Mouse (Mus musculus): Measurements from ENCODE around the gene Nkd1.

Nkd1 gene

DNA sequence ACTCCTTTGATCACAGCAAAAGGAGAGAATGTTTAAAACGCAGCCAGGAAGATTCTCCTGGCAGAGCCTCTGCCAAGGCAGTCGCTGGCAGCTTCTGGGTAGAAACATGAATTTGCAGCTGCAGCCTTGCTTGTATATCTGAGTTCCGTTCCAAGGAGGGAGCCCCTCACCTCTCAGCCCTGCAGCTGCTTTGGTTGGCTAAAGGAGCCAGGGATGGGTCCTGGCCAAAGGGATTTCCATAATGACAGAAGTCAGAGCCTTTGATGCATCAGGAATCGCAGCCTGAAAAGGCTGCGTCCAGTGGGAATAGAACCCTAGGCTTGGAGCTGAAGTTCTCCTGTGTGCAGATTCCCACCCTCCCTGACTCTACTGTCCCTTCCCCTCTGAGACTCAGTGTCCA is 93.8 kb downstream of the Nkd1 start:
- no peak for ATAC-seq (ENCODE audit: low TSS enrichment)

DNA sequence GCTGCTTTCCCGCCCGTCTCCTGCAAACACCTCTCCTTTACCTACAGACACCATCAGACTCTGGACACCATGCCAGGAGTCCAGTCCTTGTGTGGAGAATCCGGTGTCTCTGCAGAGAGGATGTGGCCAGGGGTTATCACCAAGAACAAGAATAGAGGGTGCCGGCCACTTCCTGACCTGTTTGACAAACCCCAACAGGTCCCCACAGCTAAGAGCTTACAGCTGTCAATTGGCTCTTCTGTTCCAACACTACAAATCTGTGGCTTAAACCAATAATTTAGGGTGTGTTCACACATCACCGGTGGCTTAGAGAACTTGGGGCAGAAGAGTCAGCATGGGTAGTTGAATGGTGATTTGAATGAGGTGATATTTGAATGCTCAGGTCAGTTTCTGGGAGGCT is 97.5 kb downstream of the Nkd1 start:
- no peak for ATAC-seq (ENCODE audit: low TSS enrichment)

DNA sequence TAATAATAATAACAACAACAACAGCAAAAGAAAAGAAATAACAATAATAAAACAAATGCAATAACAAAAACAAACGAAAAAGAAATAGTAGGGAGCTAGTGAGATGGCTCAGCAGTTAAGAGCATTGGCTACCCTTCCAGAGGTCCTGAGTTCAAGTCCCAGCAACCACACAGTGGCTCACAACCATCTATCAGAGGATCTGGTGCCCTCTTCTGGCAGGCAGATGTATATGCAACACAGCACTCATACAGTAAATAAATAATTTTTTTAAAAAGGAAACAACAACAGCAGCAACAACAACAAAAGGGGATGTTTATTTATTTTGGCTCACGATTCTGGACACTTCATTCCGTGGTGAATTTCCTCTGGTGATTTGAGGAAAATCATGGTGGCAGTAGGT is 98.4 kb downstream of the Nkd1 start:
- ATAC-seq (ENCODE audit: low TSS enrichment) = no peak

DNA sequence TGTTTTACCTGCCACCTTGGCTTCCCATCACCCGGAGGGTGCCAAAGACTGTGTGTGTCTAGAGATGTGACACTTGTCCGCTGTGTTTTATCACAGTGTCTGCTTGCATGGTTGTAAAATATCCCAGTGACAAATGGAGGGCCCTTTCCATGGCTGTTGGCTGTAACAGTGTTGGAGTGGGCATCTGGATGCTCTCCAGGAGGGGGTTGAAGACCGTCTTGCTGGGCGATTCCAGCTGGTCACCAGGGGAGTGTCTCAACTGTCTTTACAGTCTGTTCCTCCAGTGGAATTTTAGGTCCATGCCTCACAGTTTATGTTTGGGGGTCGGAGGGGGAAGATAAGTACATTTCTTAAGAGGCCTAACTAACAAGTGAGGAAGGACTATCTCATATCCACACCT is 99.8 kb downstream of the Nkd1 start:
- ATAC-seq (ENCODE audit: low TSS enrichment) = no peak

DNA sequence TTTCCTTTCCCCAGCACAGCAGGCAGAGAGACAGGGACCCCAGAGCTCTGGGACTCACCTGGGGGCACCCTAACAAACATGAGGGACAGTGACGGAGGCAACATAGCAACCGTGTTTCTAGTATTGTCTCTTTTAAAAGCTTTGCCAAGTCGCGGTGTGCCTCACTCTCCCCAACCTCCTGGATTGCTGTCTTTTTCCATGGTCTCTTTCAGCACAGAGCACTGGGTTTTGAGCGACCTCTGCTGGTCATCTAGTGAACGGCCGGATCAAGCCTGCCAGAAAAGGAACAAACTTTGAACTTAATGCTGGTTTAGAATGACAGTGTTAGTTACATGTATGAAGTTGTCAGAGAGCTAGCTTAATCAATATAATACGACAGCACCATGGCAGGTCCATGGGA is 100.3 kb downstream of the Nkd1 start:
- peak; percentile 90 for ATAC-seq (ENCODE audit: low TSS enrichment)

DNA sequence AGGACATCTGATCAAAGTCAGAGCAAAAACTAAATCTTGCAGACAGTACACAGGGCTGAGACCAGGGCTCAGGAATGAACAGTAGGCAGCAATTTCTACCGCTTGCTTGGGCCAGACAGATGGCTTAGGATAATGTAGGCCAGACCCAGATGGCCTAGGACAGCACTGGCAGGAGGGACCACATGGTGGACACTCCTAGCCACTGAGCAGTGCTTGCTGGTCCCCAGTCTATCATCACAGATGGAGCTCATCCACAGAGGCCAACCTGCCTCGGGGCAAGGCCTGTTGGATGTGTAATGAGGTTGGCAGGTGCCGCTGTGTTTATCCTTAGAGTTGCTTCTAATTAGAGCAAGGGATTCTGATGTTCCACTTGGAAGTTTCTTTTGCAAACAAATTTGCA is 102.2 kb downstream of the Nkd1 start:
- no peak for ATAC-seq (ENCODE audit: low TSS enrichment)

DNA sequence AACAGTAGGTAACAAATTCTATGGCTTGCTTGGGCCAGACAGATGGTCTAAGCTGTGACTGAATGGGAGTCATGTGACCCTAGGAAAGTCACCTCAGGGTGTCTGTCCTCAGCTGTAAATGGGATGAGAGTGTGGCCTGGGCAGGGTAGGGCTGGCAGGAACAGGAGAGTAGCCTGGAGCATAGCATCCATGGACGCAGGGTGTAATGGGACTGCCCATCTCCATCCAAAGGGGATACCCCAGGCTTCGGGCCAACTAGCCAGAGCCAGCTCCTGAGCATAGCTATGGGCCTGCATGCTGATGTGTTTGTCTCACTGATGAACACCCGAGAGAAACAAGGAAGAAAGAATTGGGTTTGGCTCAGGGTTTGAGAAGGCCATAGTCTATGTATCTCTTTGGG is 103.1 kb downstream of the Nkd1 start:
- ATAC-seq (ENCODE audit: low TSS enrichment) = no peak

DNA sequence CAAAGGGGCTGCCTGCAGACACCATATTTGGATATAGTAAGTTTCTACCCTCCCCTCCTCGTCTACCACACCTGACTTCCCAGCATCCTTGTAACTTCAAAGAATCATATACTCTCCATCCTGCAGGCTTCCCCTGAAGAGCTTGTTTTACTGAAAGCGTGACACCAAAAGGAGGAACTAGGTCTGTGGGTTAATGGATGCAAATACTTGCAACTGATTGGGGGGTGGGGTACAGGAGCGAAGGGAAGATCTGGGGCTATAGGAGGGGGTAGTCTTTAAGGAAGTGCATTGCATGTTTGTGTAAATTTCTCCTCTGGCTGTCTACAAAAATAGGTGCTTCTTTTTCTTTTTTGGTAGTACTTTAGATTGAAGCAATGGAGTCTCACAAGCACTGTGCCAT is 105.3 kb downstream of the Nkd1 start:
- no peak for ATAC-seq (ENCODE audit: low TSS enrichment)

DNA sequence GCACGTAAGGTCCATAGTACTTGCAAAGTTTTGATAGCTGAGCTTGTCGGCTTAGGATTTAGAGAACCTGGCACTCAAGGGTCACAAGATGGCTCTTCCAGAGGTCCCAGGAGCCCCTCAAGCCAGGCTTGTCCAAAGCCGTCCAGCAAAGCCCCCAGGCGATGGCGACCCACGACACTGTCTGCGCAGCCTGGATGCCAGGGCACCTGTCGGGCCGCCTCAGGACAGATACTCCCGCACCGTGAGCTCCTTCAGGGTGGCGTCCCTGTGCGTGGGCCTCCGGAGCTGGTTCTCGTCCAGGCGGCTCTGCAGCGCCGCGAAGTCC is 105.7 kb downstream of the Nkd1 start:
- no peak for ATAC-seq (ENCODE audit: low TSS enrichment)

DNA sequence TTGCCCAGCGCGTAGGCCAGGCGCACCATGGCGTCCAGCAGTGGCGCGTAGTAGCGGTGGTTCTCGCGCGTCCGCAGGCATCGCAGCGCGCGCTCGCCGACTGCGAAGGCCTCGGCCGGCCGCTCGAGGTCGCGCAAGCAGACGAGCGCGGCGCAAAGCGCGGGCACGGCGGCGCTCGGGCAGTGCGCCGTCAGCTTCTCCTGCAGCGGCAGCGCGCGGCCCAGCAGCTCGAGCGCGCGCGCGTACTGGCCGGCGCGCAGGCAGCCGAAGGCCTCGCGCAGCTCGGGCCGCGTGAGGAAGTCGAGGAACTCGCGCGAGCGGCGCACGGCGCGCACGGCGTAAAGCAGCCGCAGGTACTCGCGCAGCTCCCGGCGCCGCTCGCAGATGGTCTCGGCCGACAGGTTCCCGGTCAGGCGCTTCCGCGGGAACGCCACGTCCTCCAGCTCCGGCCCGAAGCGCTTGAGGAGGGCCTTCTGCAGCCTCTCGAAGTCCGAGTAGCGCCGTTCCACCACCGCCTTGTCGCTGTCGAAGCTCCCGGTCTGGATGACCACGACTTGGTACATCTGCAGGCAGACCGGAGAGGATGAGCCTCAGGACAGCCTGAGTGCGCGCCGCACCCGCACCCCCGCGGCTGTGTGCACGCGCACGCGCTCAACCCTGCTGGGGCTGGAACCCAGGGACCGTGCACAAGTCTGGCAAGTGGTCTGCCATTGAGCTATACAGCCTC is 106.3 kb downstream of the Nkd1 start:
- peak; percentile 81 for ATAC-seq (ENCODE audit: low TSS enrichment)

DNA sequence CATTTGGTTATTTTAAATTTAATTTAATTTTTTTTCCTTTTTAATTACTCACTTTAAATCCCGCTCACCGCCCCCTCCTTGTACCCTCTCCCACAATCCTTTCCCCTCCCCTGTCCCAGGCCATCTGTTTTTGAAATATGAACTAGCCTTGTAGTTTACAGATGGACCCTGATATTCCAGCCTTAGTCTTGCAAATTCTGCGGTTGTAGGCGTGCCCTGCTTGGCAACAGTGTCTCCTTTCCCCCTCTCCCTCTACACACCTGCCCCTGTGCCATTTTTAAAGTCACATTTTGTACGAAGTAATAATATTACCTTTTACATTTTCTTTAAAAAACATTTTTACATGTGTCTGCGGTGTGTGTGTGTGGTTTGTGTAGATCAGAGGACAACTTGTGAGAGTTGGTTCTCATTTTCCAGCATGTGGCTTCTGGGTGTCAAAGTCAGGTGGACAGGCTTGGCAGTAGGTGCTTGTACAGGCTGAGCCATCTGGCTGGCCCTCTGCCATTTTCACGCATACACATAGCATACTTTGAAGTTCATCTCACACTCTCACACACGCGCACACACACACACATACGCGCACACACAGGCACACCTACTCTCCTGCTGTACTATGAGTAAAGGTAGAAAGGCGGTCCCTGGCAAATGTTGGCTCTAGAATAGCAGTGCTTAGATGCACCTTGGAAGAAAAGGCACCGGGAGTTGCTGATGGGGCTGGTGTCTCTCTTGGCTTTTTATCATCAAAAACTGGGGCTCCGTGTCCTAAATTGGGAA is 107.0 kb downstream of the Nkd1 start:
- 0 out of 2 replicates have a peak, but pooled peaks have one; percentile 24 for ATAC-seq (ENCODE audit: low TSS enrichment)

DNA sequence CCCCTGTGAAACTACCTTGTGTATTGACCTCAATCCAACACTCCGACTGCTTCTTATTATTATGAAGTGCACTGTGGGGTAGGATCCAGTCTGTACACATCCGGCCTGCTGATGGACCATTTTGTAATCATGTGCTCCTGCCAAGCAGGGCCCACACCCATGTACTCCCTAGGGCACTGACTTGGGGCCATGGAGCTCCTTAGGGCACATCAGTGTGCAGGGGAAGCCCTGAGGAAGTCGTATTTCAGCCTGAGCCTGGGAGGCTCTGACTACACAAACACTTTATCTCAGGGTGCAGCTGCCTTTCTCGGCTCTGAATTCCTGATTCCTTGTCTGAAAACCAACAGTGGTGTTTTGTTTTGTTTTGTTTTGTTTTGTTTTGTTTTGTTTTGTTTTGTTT is 109.1 kb downstream of the Nkd1 start:
- no peak for ATAC-seq (ENCODE audit: low TSS enrichment)

DNA sequence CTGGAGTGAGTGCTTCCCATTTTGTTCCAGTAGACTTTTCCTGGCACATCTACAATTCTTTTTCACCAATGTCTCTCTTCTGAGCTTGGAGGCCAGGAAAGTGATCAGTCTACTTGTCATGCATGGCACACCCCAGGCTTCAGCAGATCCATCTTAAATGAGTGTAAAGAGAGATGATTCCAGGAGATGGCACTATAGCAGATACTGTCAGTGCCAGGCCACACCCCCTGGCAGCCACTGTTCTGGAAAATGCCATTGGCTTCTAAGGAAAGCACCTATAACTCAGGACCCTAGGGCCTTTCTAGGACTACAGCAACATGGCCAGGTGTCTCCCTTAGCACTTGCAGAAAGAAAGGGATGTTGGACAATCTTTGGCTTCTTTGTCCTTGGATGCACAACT is 109.9 kb downstream of the Nkd1 start:
- peak; percentile 45; the same call in 1 of the 2 replicates for ATAC-seq (ENCODE audit: low TSS enrichment)

DNA sequence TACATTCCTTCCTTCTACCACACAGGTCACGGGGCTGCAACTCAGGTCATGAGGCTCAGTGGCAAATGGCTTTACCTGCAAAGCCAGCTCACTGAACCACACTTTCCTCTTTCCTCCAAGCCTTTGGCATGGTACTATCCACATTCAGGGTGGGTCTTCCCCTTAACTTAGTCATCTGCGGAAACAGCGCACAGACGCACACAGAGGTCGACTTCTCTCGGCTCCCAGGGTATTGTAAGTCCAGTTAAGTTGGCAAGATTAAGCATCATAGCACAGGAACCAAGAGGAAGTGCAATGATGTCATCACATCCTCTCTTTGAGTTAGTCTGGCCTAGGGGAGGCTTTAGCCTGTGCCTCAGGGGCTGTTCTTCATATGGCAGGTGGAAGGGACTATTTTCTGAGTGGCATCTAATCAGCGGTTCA is 112.2 kb downstream of the Nkd1 start:
- ATAC-seq (ENCODE audit: low TSS enrichment) = no peak

DNA sequence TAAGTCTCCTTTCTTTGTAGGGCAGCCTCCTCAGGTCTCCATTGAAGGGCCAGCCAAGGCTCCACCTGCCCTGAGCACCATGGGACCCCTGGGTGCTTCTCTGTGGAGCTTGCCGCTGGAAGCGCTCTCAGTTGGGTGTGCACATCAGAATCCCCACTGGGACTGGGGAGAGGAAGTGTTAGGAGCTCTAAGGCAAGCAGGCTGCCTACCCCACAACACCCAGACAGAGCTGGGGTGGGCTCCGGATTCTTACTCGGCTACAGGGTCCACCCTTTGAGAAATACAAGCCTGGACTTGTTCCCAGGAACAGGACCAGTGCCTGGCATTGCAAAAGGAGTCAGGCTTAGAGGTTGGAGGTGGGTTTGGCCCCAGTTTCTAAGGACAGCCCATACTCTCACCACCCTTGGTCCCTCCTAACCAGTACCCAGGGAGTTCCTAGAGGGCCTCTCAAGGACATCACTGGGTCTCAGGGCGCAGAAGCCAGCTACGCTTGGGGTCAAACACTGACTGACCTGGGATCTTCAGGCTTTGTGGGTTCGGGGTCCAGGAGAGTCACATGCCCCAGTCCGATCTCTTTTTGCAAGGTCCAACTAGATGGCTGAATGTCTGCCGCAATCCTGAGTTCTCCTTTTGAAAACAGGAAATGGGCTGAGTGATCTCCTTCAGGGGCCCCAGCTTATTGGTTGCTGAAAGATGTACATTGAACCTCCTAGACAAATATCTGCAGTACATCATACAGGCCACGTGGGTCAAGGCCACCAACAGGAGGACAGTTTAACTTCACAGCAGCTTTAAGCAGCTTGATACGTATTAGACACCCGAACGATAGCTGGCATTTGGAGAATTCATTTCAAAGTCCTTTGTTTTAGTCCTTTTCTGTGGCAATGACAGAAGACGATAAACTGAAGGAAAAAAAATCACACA is 114.6 kb downstream of the Nkd1 start, which contains the start of gene Snx20:
Gene Snx20 (minus strand): TSS at position 655 of the 924 bp plus-strand sequence.
- no peak for ATAC-seq (ENCODE audit: low TSS enrichment)

DNA sequence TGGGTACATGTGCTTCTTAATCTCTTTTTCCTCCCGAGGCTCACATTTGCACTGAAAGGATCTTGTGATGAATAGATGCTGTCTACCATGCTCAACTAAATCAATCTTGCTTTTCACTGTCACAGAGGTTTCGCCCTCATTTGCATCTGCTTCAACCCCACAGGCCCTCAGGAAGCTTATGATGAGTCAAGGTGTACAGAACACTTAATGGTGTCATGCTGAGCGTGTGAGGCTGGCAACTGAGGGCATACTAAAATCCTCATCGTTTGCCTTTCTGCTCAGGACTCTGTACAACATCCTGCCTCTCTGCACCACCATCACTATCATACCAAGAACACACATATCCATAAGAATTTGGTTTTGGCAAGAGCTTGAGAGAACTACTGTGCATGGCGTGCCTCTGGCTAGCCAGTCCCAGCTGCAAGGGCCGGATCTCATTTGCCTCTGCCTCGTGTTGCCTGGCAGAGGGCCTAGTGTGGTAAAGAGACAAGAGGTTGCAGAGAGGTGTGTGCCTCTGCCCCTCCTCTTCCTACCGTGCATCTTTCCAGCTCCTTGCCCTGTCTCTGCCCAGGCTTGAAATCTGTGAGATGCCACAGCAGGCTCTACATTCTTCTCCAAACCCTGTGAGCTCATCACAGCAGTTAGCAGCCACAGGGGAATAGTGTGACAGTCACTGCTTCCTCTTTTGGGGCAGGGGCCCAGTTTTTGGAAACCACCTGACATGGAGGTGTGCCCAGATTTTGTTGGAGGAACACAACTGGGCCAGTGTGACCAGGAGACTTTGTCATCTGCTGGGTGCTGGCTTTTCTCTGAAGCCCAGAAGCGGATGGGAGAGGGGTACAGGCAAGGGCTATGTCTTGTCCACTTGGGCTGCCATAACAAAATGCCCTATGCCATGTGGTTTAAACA is 116.2 kb downstream of the Nkd1 start:
- ATAC-seq (ENCODE audit: low TSS enrichment) = no peak

DNA sequence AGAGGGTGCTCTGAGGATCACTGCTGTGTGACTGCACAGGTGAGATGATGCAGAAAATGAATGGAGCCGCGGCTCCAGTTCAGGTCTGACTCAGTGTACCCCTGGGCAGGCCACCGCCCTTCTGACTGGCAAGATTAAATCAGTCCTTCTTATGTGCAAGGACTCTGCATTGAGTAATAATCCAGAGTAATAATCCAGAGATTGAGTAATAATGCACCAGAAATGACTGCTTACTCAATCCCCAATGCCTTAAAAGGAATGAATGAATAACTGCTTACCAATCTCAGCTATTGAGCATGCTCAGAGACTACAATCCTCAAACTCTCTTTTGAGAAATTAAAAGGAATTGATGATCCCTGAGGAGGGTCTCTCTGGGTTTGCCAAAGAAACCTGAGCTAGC is 117.8 kb downstream of the Nkd1 start:
- ATAC-seq (ENCODE audit: low TSS enrichment) = no peak

DNA sequence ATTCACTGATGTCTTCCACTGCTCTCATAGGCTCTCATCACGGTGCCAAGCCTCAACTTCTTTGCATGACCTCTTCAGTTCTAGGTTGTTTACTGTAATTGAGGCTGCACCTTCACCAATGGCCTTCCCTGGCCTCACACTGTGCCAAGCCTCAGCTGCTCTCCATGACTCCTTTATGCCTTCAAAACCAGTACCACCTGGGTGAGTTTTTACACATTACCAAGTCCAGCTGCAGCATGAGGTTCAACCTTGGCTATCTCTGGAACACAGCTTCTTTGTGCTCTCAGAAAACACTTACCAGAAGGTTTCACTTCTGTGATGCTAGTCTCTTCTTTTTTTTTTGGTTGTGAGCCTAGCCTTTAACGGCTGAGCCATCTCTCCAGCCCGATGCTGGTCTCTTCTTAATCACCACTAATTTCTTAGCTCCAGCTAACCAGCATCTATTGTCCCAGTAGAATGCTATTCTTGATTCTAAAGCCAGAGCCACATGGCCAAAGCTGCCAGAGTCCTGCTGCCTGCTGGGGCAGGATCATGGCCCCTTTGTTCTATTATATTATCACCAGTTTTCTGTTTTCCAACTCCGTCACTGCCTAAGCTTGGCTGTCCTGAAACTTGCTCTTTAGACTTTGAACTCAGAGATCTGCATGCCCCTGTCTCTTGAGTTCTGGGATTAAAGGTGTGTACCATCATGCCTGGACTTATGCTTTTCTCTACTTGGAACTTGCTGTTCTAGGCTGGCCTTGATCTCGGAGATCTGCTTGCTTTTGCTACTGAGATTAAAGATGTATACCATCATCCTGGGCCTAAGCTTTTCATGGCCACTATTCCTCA is 121.8 kb downstream of the Nkd1 start:
- ATAC-seq (ENCODE audit: low TSS enrichment) = no peak

Data from frontal cortex, adult (tissue).